Mouse (Mus musculus) heart, adult 18-20 months (tissue): Measurements from ENCODE around the gene Nynrin. TPM values are rescaled to one million over a fixed set of nuclear protein-coding genes. Genes with fewer than 3 reads are reported as not detected.

ENCODE experiments used
- total RNA-seq, 2 experiments: library from RNA; stranded (reverse); gene quantifications; 2 replicates each; pipeline ENCODE4 v1.2.3; 2021

Nynrin gene
- total RNA-seq, 2 experiments from 2014 or later: 7.2 to 7.4 TPM

Other genes starting within 250 kb of the Nynrin start
- gene Rec8, start 236.0 kb upstream of the Nynrin start, total RNA-seq: under 1 TPM; 0.22 to 0.62 TPM
- gene Ipo4, start 218.1 kb upstream of the Nynrin start, total RNA-seq: 10 to 100 TPM; 51.3 to 64.8 TPM
- gene Gm49378, start 216.1 kb upstream of the Nynrin start, total RNA-seq: 1 to 10 TPM; 1.4 to 2.3 TPM
- gene Tm9sf1, start 210.2 kb upstream of the Nynrin start, total RNA-seq: 10 to 100 TPM; 39.7 to 42.3 TPM
- under 1 TPM; 0.42 to 0.54 TPM for gene Tssk4, start 203.8 kb upstream of the Nynrin start, total RNA-seq
- 10 to 100 TPM; 47.1 to 58.8 TPM for gene Mdp1, start 193.5 kb upstream of the Nynrin start, total RNA-seq
- gene Gmpr2, start 182.1 kb upstream of the Nynrin start, total RNA-seq: 10 to 100 TPM in 1 of 2 experiments, 1 to 10 TPM in 1; 8.7 to 10.8 TPM
- 100 to 1,000 TPM; 250 to 257 TPM for gene Nedd8, start 181.9 kb upstream of the Nynrin start, total RNA-seq
- 10 to 100 TPM; 10.1 to 12.1 TPM for gene Tinf2, start 172.2 kb upstream of the Nynrin start, total RNA-seq
- gene Tgm1, start 140.1 kb upstream of the Nynrin start, total RNA-seq: under 1 TPM; 0.25 to 0.44 TPM
- 10 to 100 TPM; 14.8 to 15.8 TPM for gene Rabggta, start 131.7 kb upstream of the Nynrin start, total RNA-seq
- gene Dhrs1, start 108.3 kb upstream of the Nynrin start, total RNA-seq: 10 to 100 TPM; 39.8 to 42.6 TPM
- gene Nop9, start 108.3 kb upstream of the Nynrin start, total RNA-seq: 10 to 100 TPM in 1 of 2 experiments, 1 to 10 TPM in 1; 7.7 to 11.9 TPM
- 1 to 10 TPM; 2.0 TPM for gene Cideb, start 95.6 kb upstream of the Nynrin start, total RNA-seq
- under 1 TPM; 0.21 to 0.25 TPM for gene Ltb4r2, start 92.6 kb upstream of the Nynrin start, total RNA-seq
- gene Ltb4r1, start 88.0 kb upstream of the Nynrin start, total RNA-seq: under 1 TPM; 0.25 to 0.41 TPM
- 10 to 100 TPM; 15.7 to 17.3 TPM for gene Adcy4, start 69.9 kb upstream of the Nynrin start, total RNA-seq
- 1 to 10 TPM; 1.6 to 2.9 TPM for gene Ripk3, start 65.1 kb upstream of the Nynrin start, total RNA-seq
- 1 to 10 TPM; 2.5 to 4.0 TPM for gene Nfatc4, start 30.9 kb upstream of the Nynrin start, total RNA-seq
- not detected for gene Cbln3, start 30.4 kb downstream of the Nynrin start, total RNA-seq
- gene Khnyn, start 30.9 kb downstream of the Nynrin start, total RNA-seq: 10 to 100 TPM in 1 of 2 experiments, 1 to 10 TPM in 1; 8.6 to 10.0 TPM
- 100 to 1,000 TPM; 119 to 138 TPM for gene Sdr39u1, start 46.3 kb downstream of the Nynrin start, total RNA-seq
- gene Cma1, start 90.7 kb downstream of the Nynrin start, total RNA-seq: 1 to 10 TPM; 1.6 to 2.5 TPM
- gene Cma2, start 97.0 kb downstream of the Nynrin start, total RNA-seq: not detected
- gene Mcpt1, start 164.0 kb downstream of the Nynrin start, total RNA-seq: not detected
- gene Mcpt9, start 176.5 kb downstream of the Nynrin start, total RNA-seq: not detected
- not detected for gene Mcpt2, start 188.0 kb downstream of the Nynrin start, total RNA-seq
- 1 to 10 TPM; 1.3 to 1.6 TPM for gene Mcpt4, start 208.3 kb downstream of the Nynrin start, total RNA-seq
- gene Mcpt8, start 231.3 kb downstream of the Nynrin start, total RNA-seq: not detected
- not detected for gene Ctsg, start 248.6 kb downstream of the Nynrin start, total RNA-seq